Mouse (Mus musculus) brain, embryonic 14.5 days (tissue): ENCODE results near the gene Fcgrt. TPM values are rescaled to one million over a fixed set of nuclear protein-coding genes. Genes with fewer than 3 reads are reported as not detected.

ENCODE experiments used
- DNase-seq: peaks from one replicate; pipeline ENCODE4 v3.0.0-alpha.2; 2011; ENCODE audit warnings: low read depth
- CTCF ChIP-seq: fragments of 200-500 bp; IDR thresholded peaks from 2 replicates; pipeline ENCODE4 v1.5.1; 2012; ENCODE audit warnings: inconsistent platforms, mild to moderate bottlenecking, moderate library complexity, borderline replicate concordance; ENCODE audit not compliant: insufficient read depth, insufficient read length; ENCODE audit errors: extremely low read depth
- POLR2A ChIP-seq: fragments of 200-500 bp; IDR thresholded peaks from 2 replicates; pipeline ENCODE4 v1.6.1; 2012; ENCODE audit warnings: mild to moderate bottlenecking, inconsistent platforms, borderline replicate concordance; ENCODE audit not compliant: poor library complexity, insufficient read depth, insufficient read length, severe bottlenecking; ENCODE audit errors: extremely low read depth
- polyA plus RNA-seq: library from polyadenylated mRNA; depleted of rRNA; stranded (reverse); fragments of >200 nt; gene quantifications from 2 replicates; pipeline ENCODE4 v1.2.3, GENCODE M21; 2012

Fcgrt gene
- polyA plus RNA-seq, 1 experiment = 17.3 TPM

- no peak for TF ChIP-seq CTCF
These were observed 34.8 kb upstream of the Fcgrt start for GRCm38 (mm10) chr7:45138403-45138802.

GRCm38 (mm10) chr7:45137171-45138006, 33.7 kb upstream of the Fcgrt start:
- no peak for DNase-seq
- no peak for TF ChIP-seq POLR2A

More at GRCm38 (mm10) chr7:45138403-45138802, 34.8 kb upstream of the Fcgrt start:
- DNase-seq = no peak

- TF ChIP-seq POLR2A = no peak
- peak; percentile 97 for TF ChIP-seq CTCF
- peak; percentile 85 for DNase-seq
These were observed 32.4 kb upstream of the Fcgrt start, which contains the start of the genes Gm45713 and Flt3l for GRCm38 (mm10) chr7:45135993-45136567. Gene Gm45713, minus strand, starts transcription at chr7:45136231. Gene Flt3l, minus strand, starts transcription at chr7:45136432.

- TF ChIP-seq CTCF = no peak
These were observed 31.7 kb upstream of the Fcgrt start for GRCm38 (mm10) chr7:45135370-45135769.

GRCm38 (mm10) chr7:45134544-45135026, 30.9 kb upstream of the Fcgrt start:
- DNase-seq = no peak
- no peak for TF ChIP-seq CTCF
- TF ChIP-seq POLR2A = no peak

More at GRCm38 (mm10) chr7:45135370-45135769, 31.7 kb upstream of the Fcgrt start:
- no peak for DNase-seq

- TF ChIP-seq POLR2A = no peak
- no peak for TF ChIP-seq CTCF
- no peak for DNase-seq
These were observed 30.0 kb upstream of the Fcgrt start for GRCm38 (mm10) chr7:45133446-45134159.

GRCm38 (mm10) chr7:45131850-45132249, 28.2 kb upstream of the Fcgrt start:
- DNase-seq = no peak
- no peak for TF ChIP-seq POLR2A
- no peak for TF ChIP-seq CTCF

GRCm38 (mm10) chr7:45129776-45130512, 26.3 kb upstream of the Fcgrt start:
- no peak for TF ChIP-seq POLR2A
- no peak for TF ChIP-seq CTCF
- DNase-seq = no peak

GRCm38 (mm10) chr7:45129318-45129717, 25.7 kb upstream of the Fcgrt start:
- DNase-seq = no peak

GRCm38 (mm10) chr7:45128624-45129246, 25.1 kb upstream of the Fcgrt start, which contains the start of gene Rpl13a:
Gene Rpl13a, minus strand, starts transcription at chr7:45128761.
- TF ChIP-seq CTCF (peak; percentile 74), POLR2A (peak; percentile 95)
- peak; percentile 100 for DNase-seq

More at GRCm38 (mm10) chr7:45129318-45129717, 25.7 kb upstream of the Fcgrt start:
- TF ChIP-seq CTCF = no peak
- no peak for TF ChIP-seq POLR2A
